In the genomic region with DNA sequence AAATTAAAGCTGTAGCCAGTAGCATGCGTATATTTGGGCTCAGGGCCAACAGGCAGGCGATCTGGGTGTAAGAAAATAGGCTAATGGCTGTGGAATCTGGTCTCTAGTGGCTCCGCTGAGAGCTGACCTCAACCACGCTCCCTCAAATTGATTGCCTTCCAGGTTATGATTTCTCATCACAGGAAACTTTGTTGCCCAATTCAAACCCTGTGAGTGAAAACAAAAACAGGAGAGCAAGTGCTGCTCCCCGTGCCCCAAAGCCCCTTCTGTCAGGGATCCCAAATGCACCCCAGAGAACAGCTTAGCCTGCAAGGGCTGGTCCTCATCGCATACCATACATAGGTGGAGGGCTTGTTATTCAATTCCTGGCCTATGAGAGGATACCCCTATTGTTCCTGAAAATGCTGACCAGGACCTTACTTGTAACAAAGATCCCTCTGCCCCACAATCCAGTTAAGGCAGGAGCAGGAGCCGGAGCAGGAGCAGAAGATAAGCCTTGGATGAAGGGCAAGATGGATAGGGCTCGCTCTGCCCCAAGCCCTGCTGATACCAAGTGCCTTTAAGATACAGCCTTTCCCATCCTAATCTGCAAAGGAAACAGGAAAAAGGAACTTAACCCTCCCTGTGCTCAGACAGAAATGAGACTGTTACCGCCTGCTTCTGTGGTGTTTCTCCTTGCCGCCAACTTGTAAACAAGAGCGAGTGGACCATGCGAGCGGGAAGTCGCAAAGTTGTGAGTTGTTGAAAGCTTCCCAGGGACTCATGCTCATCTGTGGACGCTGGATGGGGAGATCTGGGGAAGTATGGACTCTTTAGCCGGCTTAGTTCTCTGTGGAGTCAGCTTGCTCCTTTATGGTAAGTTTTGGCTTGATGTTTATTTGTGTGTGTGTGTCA, we compare ENCODE assay signal across 8 mouse cellular contexts. TPM values are rescaled to one million over a fixed set of nuclear protein-coding genes. Genes with fewer than 3 reads are reported as not detected.
DNase-seq lines count a peak whose midpoint lies in the region; ATAC-seq lines count a peak whose summit lies in the region.

A gene (plus strand): TSS at position 452 of the 894 bp plus-strand sequence.

- no peak for ATAC-seq in hindbrain, embryonic 11.5 days (ENCODE audit: low FRiP score)
- ATAC-seq in hindbrain, embryonic 13.5 days (ENCODE audit: low FRiP score) = no peak
- no peak for ATAC-seq in kidney, embryonic 16.5 days (ENCODE audit: low FRiP score, low TSS enrichment)

- no peak within 1 kb of the TSS for H3K4me3 ChIP-seq in hindbrain, embryonic 11.5 days (ENCODE audit: low read depth, low read length)
- H3K4me3 ChIP-seq in hindbrain, embryonic 13.5 days = no peak within 1 kb of the TSS
- peak within 1 kb of the TSS; percentile 31 for H3K4me3 ChIP-seq in kidney, embryonic 16.5 days (ENCODE audit: low read length)

- no peak within 1 kb of the TSS for H3K4me2 ChIP-seq in hindbrain, embryonic 11.5 days (replicated peaks; ENCODE audit: low read depth, low read length)
- no peak within 1 kb of the TSS for H3K4me2 ChIP-seq in hindbrain, embryonic 13.5 days
- peak within 1 kb of the TSS; percentile 22 for H3K4me2 ChIP-seq in kidney, embryonic 16.5 days (replicated peaks; ENCODE audit: low read depth, low read length)

- DNase-seq in hindbrain, embryonic 11.5 days (ENCODE audit: low spot score) = no peak
- DNase-seq in adrenal gland, adult 8-10 months = no peak
- DNase-seq in heart, adult 8-10 months (ENCODE audit: low spot score) = peak; percentile 68
- DNase-seq in lung, postnatal 25 days (ENCODE audit: low spot score) = peak; percentile 50
- DNase-seq in spleen, postnatal 14 days (ENCODE audit: low spot score in 2 of 2) = no peak
- no peak for DNase-seq in testis, postnatal 10 days (ENCODE audit: low spot score)

- H3K4me1 ChIP-seq in hindbrain, embryonic 11.5 days (replicated peaks; ENCODE audit: control insufficient read depth, insufficient read depth, low read length) = no peaks in the 10 kb centered on the region
- no peaks in the 10 kb centered on the region for H3K4me1 ChIP-seq in hindbrain, embryonic 13.5 days (replicated peaks)
- H3K4me1 ChIP-seq in kidney, embryonic 16.5 days (ENCODE audit: insufficient read depth, low read length) = no peaks in the 10 kb centered on the region

- no peaks in the 10 kb centered on the region for H3K27me3 ChIP-seq in hindbrain, embryonic 11.5 days (ENCODE audit: control insufficient read depth, insufficient read depth, low read length)
- H3K27me3 ChIP-seq in hindbrain, embryonic 13.5 days = no peaks in the 10 kb centered on the region
- no peaks in the 10 kb centered on the region for H3K27me3 ChIP-seq in kidney, embryonic 16.5 days (ENCODE audit: insufficient read depth, low read length)

- H3K36me3 ChIP-seq in hindbrain, embryonic 11.5 days (ENCODE audit: control insufficient read depth, insufficient read depth, low read length) = no peaks in the 10 kb centered on the region
- no peaks in the 10 kb centered on the region for H3K36me3 ChIP-seq in hindbrain, embryonic 13.5 days
- H3K36me3 ChIP-seq in kidney, embryonic 16.5 days (ENCODE audit: insufficient read depth, low read length) = no peaks in the 10 kb centered on the region

- H3K27ac ChIP-seq in hindbrain, embryonic 11.5 days (ENCODE audit: low read depth, low read length) = no peak within 1 kb of the TSS
- H3K27ac ChIP-seq in hindbrain, embryonic 13.5 days = no peak within 1 kb of the TSS
- peak within 1 kb of the TSS; percentile 64; the same call in 1 of the 2 replicates for H3K27ac ChIP-seq in kidney, embryonic 16.5 days (ENCODE audit: low read length)

- no peak within 1 kb of the TSS for H3K9ac ChIP-seq in hindbrain, embryonic 11.5 days (ENCODE audit: low read depth, low read length)
- H3K9ac ChIP-seq in hindbrain, embryonic 13.5 days = no peak within 1 kb of the TSS
- H3K9ac ChIP-seq in kidney, embryonic 16.5 days (replicated peaks; ENCODE audit: low read length) = peak within 1 kb of the TSS; percentile 3; the same call in 1 of the 2 replicates

- WGBS in hindbrain, embryonic 11.5 days = 69% methylated on average over 16 of the region's 16 CpGs
- 75% methylated on average over 16 of the region's 16 CpGs for WGBS in hindbrain, embryonic 13.5 days
- 54% methylated on average over 16 of the region's 16 CpGs for WGBS in kidney, embryonic 16.5 days

- H3K9me3 ChIP-seq in hindbrain, embryonic 11.5 days (ENCODE audit: control insufficient read depth, low read length) = no peaks in the 10 kb centered on the region
- no peaks in the 10 kb centered on the region for H3K9me3 ChIP-seq in hindbrain, embryonic 13.5 days
- H3K9me3 ChIP-seq in kidney, embryonic 16.5 days (ENCODE audit: low read length) = no peaks in the 10 kb centered on the region

RNA-seq across cellular contexts. Expression of the gene that starts here (rescaled TPM):
- 11.4 and 11.6 TPM in 2 replicates for polyA plus RNA-seq in hindbrain, embryonic 11.5 days (2014; fragmentation: Nextera tagmentation; extraction: Ambion mirVana)
- 8.9 and 9.4 TPM in 2 replicates for polyA plus RNA-seq in hindbrain, embryonic 13.5 days (2015; fragmentation: Nextera tagmentation; extraction: Ambion mirVana)
- 10 to 100 TPM; 36.4 to 64.0 (median 59.5) TPM for total RNA-seq in adrenal gland, adult 8-10 months (2022)
- 10 to 100 TPM; 33.1 to 36.1 (median 33.6) TPM for total RNA-seq in heart, adult 8-10 months (2022)
- 41.3 and 44.3 TPM in 2 replicates for polyA plus RNA-seq in kidney, embryonic 16.5 days (2015; fragmentation: Nextera tagmentation; extraction: Ambion mirVana)

Comparison
In these comparisons a context has a peak if more than half of its experiments do, and no peak if none do; other contexts are left out.
1. DNase-seq: peak in heart, adult 8-10 months (single experiment) and lung, postnatal 25 days (single experiment); none in hindbrain, embryonic 11.5 days (single experiment), adrenal gland, adult 8-10 months (single experiment), spleen, postnatal 14 days (0 of 2) and testis, postnatal 10 days (single experiment).